Mouse (Mus musculus) thymus, postnatal 25 days (tissue): ENCODE data around the gene Pros1.

ENCODE experiments used
- DNase-seq: peaks from one replicate; pipeline ENCODE4 v3.0.0; 2022

Gene Pros1

DNA sequence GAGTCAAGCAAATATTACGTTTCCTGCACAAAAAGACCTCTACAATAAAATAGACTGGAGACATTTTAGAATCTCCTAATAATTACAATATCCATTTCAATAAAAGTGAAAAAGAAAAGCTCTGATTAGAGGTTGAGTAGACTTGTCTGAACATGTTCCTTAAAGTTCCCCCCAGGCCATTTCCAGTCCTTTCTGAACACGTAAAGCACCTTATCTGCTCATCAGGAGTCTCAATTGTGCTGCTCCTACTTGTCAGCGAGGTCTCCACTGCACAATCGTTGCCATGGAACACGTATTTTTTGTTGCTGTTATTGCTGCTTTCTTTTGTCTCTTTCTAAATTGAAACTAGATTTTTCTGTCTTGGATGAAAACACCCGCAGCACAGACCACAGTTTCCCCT lies 7.3 kb downstream of the Pros1 start:
- DNase-seq = no peak

DNA sequence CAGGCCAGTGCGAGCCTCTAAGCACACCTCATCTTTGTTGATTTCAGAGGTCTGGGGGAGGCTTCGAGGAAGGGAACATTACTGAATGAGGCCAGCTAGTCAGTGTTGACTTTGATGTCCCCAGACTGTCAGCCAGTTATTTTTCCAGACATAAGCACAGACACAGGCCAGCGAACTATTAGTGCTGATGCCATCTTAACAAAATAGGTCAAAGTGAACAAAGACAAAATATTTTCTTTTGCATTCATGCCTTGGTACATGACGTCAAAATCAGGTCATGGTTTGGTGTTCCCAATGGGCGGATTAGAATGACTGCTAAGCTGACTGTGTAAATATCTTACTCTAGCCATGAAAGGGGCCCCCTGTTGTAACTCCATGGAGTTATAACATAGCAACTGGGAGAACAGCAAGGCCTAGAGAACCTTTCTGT lies 18.6 kb downstream of the Pros1 start:
- no peak for DNase-seq

DNA sequence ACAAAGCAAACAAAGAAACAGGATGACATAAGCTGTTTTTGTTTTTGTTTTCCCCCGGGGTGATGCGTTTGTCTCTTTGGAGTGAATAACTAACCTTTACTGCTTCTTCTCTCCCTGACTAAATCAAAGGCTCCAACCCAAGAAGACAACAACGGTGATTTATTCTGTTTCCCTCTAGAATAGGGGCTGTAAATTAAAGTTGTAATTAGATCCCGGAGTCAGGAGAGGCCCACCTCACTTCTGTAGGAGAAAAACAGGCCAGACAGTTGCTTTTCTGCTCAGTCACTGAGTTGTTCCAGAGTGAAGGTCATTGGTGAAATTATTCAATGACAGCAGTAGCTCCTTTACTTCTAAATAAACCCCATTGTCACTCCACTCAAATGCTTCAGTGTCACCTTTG lies 19.1 kb downstream of the Pros1 start:
- no peak for DNase-seq

DNA sequence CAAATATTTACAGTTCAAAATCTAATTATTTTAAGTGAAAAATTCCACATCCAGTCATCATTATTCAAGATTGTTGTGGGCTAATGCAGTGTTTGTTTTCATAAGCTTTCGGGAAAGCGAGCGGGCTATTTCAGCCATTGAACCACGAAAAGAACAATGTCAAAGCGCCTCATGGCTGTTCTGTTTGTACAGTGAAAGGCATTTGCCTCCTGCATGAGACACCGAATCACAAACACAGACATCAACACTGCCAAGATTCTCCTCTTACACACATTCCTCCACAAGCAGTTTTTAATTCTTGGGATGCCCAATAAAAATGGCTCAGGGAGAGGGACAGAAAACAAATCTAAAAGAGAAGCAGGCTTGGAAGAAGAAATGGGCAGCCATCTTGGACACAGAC lies 20.0 kb downstream of the Pros1 start:
- DNase-seq = no peak

DNA sequence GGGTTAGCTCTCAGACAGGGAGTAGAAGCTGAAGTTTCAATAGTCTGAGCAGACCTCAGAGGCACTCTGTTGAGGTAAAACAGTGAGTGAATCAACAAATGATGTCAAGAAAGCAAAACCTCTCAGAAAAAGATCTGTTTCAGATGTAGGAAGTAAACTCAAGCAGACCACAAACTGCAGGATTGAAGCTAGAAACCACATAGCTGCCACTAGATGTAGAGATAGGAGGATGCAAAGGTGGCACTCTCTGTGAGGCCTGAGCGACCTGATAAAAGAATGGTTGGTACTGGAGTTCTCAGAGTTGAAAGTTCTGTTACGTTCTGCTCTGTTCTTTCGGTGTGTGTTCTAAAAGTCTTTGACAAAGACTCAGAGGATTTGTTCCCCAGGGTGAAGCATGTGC lies 41.7 kb downstream of the Pros1 start:
- DNase-seq = no peak

DNA sequence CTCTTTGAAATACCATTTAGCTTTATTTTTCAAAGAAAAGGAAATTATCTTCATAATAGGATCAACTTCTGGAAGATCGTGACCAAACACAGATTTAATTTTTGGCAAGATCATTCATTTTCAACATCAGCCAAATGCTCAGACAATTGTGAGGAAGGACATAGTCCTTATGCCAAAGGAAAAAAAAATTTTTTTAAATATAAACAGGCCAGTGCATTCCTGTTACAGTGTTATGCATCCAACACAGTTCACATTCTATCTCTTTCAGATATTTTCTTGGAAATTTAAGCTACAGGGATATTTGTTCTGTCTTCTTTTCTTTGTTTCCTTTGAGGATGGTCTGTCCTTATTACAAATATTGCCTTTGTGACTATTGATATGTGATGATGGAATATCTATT lies 57.3 kb downstream of the Pros1 start:
- no peak for DNase-seq

DNA sequence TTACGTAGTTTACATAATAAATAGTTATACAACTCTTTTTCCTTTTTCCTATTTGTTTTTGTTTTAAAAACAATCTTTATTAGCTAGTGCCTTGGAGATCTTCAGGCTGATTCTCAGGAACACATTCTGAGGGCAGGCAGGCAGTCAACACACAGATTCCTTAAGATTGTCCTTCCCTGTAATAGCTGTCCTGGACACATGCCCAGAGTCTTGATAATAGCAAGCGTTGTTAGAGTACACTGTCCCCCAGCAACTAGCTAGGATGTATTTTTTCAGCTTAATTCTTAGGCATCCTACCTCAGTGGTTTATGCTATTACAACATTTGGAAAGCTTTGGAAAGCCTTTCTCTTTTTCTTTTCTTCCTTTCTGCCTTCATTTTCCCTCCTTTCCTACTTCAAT lies 58.1 kb downstream of the Pros1 start:
- no peak for DNase-seq

DNA sequence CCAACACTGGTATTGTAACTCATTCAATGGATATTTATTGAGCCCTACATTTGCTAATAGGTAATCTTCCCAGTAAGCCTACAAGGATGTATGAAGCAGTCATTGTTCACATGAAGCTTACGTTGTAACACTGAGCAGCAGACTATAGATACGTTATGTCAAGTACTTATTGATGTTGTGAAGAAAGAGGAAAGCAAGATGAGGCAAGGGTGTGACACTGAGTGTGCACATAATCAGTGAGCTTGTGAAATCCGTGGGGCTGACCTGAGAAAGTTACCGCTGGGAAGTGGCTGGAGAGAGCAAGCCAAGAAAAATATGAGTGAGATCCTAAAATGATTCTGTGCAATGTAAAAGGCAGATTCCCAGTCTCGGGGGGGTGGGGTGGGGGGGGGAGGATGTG lies 61.4 kb downstream of the Pros1 start:
- no peak for DNase-seq

DNA sequence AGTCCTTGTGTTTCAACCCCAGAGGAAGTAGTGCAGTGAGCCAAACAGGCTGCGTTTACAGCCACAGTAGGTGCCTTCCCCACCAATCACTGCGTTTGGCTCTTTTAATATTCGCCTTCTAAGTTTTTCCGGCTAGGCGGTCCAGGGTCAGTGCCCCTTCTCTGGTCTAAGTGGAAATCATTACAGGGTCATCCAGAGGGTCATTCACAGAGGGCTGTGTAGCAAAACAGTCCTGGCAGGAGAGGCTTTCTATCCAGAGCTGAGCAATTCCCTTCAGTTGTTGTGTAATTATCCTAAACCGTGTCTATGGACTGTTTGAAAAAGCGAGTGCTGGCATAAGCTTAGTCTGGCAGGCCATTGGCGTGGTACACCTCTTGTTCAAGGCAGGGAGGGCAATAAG lies 68.1 kb downstream of the Pros1 start:
- DNase-seq = no peak

DNA sequence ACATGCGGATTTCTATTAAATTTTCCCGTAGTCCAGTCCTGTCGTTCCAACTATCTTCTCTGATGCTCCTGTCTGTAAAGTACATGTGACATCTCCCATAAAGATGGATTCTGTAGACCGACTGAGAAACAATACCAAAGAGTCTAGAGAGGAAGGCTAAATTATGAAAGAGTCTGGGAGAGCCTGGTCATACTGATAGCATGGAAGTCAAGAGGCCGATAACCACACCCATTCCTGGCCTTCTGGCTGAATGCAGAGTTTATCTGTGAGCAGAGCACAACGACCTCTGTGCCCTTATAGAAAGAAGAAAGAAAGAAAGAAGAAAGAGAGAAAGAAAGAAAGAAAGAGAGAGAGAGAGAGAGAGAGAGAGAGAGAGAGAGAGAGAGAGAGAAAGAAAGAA lies 77.2 kb downstream of the Pros1 start:
- no peak for DNase-seq

DNA sequence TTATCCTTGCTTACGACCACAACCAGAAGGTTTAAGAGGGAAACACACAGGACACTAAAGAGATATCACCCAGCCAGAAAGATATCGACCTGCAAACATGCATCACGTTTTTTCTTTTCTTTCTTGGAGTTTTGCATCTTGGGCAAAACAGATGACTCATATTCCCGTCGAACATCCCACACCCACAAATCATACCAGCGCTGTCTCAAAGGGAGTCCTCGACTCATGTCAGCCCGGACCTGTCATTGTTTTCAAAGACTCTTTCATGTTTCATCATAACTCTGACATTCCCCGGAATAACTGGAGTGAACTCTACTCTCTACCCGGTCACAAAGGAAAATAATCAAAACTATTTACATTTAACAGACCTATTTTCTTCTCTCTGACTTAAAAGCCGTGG lies 82.2 kb downstream of the Pros1 start:
- DNase-seq = no peak

DNA sequence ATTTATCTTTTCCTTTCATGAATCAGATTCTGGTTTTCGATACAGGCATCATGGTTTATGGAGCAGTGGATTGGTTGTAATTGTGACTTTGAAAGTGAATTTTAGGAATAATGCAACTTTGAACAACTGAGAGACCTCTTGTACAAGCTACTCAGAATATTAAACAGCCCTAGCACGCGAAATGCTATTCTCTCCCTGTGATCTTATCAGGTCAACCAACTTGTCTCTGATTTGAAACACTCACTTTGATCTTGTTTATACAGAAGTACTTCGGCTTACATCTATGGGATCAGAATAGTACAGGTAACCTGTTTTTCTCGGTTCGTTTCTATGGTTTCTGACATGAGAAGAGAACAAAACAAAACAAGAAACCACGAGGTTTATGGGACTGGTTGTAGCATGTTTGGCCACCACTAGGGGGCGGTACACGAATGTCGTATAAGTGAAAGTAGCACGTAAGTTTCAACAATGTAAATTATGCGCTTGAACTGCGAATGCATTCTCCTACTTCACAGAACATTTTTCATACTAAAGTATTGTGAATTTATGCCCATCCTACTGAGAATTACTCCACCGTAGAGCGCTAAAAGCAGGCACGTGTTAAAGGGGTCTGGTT lies 86.4 kb downstream of the Pros1 start:
- DNase-seq = peak; percentile 39

DNA sequence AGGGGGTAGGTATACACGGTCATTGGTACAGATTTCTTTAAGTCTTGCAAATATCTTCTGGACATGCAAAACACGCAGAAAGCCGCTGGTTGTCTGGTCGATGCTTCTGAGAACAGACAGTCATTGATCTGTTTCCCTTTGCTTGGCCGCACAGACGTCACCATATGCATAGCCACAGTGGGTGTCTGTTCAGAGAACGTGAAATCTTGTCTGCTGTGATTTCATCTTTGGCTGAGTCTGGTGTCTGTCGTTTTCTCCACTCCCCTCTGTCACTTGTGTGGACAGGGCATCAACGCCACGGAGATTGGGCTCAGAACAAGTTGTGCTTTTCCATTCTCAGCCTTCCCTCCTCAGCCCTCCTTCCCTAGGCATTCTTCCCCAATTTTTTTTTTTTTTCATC lies 87.7 kb downstream of the Pros1 start:
- DNase-seq = no peak

DNA sequence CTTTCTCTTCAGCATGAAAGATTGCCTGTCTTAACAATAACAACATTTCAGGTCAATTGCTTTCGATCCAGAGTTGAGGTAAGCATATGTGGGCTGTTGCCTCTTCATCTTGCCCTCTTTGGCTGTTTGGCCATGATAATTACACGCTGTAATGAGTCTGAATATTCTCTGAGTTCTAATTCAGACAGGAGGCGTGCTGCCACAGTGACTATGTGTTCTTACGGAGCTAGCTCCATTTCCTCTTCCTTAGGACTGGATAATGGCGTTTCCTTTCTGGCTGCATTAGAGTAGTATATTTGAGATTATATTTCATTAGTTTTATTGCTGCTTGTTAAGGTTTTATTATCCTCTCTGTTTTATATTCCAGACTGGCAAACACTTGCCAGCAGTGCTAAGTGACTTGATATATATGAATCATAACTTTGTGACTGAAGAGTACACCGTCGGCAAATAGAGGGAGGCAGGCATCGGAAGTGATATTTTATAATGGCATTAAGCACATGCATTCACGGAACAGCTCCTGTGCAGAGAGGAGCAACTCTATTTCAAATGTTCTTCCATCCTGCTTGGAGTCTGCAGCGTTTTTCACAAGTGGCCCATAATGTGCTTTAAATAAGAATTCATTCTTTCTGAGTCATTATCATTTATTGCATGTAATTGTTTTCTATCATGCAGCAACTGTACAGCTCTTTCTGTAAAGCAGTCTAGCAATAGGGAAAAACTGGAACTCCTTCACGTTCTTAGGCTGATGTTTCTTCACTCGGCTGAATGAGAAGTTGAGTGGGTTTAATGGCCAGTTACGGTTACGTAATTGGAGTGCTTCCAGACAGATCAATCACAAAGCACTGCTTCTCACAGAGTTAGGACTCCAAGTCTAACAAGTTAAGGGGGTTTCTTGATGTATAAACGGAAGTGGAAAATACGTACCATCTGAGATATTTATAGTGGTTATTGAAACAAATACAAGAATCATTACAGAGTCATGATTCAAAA lies 88.6 kb downstream of the Pros1 start:
- DNase-seq = no peak

DNA sequence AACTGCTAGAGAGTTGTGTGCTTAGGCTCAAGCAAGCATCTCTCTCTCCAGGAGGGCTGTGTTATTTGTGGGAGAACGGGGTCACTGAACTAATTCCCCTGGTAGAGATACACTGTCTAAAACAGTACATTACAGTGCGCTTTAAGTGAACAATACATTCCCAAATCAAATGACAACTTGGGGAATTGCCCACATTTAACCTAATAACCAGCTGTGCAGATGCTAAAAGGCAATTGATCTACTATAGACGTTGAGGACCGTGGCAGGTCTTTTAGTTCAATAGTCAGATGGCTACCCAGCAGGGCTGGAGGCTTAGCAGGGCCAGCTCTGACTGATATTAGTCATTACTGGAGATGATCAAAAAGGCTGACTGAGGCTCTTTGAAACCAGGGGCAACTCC lies 104.4 kb downstream of the Pros1 start:
- DNase-seq = no peak

DNA sequence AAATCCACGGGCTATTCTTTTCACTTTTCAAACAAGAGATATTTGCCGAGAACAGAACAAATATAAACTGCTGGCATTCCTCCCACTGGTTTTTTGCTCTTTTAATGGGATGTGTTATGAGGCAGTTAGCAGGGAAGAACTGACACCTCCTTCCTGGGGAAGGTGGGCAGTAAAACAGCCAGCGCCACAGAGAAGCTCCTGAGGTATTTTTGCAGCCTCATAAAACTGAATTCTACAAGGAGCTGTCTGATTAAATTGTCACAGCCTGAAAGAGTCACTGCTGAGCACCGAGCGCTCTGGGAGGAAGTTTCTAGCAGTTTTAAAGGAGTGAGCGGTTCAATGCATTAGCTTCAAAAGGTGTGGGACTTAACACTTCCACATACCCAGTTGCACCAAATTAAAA lies 110.3 kb downstream of the Pros1 start:
- DNase-seq = no peak

DNA sequence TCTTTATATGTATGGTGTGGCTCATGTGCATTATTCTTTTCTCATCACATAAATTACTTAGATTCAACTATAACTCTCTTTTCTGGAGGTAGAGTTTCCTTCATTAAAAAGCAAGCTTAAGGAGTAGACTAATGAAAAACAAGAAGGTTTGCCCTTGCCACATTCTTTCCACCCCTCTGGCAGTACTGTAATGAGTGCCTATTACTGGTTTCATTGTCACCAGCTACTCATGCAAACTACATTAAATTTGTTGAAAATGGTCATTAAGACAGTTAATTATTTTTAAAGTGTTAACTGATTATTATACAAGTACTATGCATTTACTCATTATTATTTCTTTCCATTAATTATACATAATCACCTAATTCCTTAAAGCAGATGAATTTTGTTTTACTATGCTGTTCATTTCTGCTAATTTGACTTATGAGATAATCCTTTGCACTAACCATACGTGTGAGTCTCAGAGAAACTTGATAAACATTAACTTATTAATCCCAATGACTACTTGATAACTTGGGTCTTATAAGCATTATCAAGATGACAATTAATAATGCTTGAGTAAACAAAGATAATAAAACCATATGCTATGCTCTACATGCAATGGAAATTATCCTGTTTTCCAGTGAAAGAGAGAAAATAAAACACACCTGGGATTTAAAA lies 117.7 kb downstream of the Pros1 start:
- DNase-seq = no peak

DNA sequence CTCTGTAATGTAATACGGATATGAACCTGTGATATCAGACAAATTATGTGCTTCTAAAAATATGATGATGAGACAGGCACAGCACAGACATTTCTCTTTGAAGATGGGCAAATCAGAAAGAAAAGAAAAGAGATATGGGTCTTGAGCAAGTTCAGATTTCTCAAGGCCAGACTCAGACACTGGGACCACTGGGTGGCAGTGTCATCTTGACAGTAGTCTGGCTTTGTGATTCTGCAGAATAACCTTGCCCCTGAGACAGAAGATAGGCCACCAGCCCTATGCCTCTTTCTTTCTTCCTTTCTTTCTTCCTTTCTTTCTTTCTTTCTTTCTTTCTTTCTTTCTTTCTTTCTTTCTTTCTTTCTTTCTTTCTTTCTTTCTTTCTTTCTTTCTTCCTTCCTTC lies 120.8 kb downstream of the Pros1 start:
- no peak for DNase-seq
